Mouse (Mus musculus) right cerebral cortex, adult 18-20 months (tissue): Measurements from ENCODE around the gene Cd101.
A peak's percentile ranks its signal among the peaks of the same experiment; 100 is the strongest.

Experiments
- DNase-seq: peaks from one replicate; pipeline ENCODE4 v3.0.0; 2022; ENCODE audit warnings: mixed read lengths

The Cd101 gene

GRCm38 (mm10) chr3:101029339-101029738 lies at the start of gene Cd101:
TSS of gene Cd101 (minus strand) at chr3:101029556.
- DNase-seq: no peak

GRCm38 (mm10) chr3:101078344-101078743 lies 49.0 kb upstream of the Cd101 start:
- DNase-seq: no peak

- DNase-seq: no peak
Observed at GRCm38 (mm10) chr3:101077710-101078100, 48.3 kb upstream of the Cd101 start.

- DNase-seq: no peak
Observed at GRCm38 (mm10) chr3:101076966-101077709, 47.8 kb upstream of the Cd101 start.

- no peak for DNase-seq
Observed at GRCm38 (mm10) chr3:101075866-101076265, 46.5 kb upstream of the Cd101 start.

GRCm38 (mm10) chr3:101073384-101073783 lies 44.0 kb upstream of the Cd101 start:
- peak; percentile 33 for DNase-seq

- no peak for DNase-seq
Observed at GRCm38 (mm10) chr3:101072506-101073215, 43.3 kb upstream of the Cd101 start.

- no peak for DNase-seq
Observed at GRCm38 (mm10) chr3:101071576-101071975, 42.2 kb upstream of the Cd101 start.

GRCm38 (mm10) chr3:101070796-101071235 lies 41.5 kb upstream of the Cd101 start:
- DNase-seq: no peak

GRCm38 (mm10) chr3:101070230-101070795 lies 41.0 kb upstream of the Cd101 start:
- DNase-seq: no peak

GRCm38 (mm10) chr3:101068701-101069100 lies 39.3 kb upstream of the Cd101 start:
- DNase-seq: no peak

- no peak for DNase-seq
Observed at GRCm38 (mm10) chr3:101066175-101066574, 36.8 kb upstream of the Cd101 start.

GRCm38 (mm10) chr3:101061865-101062585 lies 32.7 kb upstream of the Cd101 start:
- peak; percentile 59 for DNase-seq

- peak; percentile 19 for DNase-seq
Observed at GRCm38 (mm10) chr3:101059214-101059613, 29.9 kb upstream of the Cd101 start.

- DNase-seq: no peak
Observed at GRCm38 (mm10) chr3:101058203-101058602, 28.8 kb upstream of the Cd101 start.

- DNase-seq: no peak
Observed at GRCm38 (mm10) chr3:101055216-101055615, 25.9 kb upstream of the Cd101 start.

- no peak for DNase-seq
Observed at GRCm38 (mm10) chr3:101051601-101052000, 22.2 kb upstream of the Cd101 start.

GRCm38 (mm10) chr3:101049997-101050396 lies 20.6 kb upstream of the Cd101 start:
- no peak for DNase-seq

GRCm38 (mm10) chr3:101048781-101049180 lies 19.4 kb upstream of the Cd101 start:
- DNase-seq: no peak

- peak; percentile 89 for DNase-seq
Observed at GRCm38 (mm10) chr3:101047586-101048275, 18.4 kb upstream of the Cd101 start.

GRCm38 (mm10) chr3:101045431-101045830 lies 16.1 kb upstream of the Cd101 start:
- DNase-seq: no peak

- no peak for DNase-seq
Observed at GRCm38 (mm10) chr3:101044686-101045085, 15.3 kb upstream of the Cd101 start.

- no peak for DNase-seq
Observed at GRCm38 (mm10) chr3:101041997-101042396, 12.6 kb upstream of the Cd101 start.
